Mouse (Mus musculus) gastrocnemius, adult 2 months (tissue): ENCODE results near the gene Nkpd1. TPM values are rescaled to one million over a fixed set of nuclear protein-coding genes. Genes with fewer than 3 reads are reported as not detected.

ENCODE experiments used
- DNase-seq: peaks from one replicate; pipeline ENCODE4 v3.0.0; 2022
- H3K27ac ChIP-seq: fragments of 200-600 bp; 2 replicates; pipeline ENCODE4 v1.8.1; 2022; ENCODE audit warnings: mild to moderate bottlenecking
- H3K4me3 ChIP-seq: fragments of 200-600 bp; 2 replicates; pipeline ENCODE4 v1.8.1; 2022; ENCODE audit warnings: mild to moderate bottlenecking, moderate library complexity
- CTCF ChIP-seq: fragments of 200-600 bp; IDR thresholded peaks from 2 replicates; pipeline ENCODE4 v1.8.1; 2022; ENCODE audit warnings: antibody characterized with exemption, mild to moderate bottlenecking, moderate library complexity
- intact Hi-C: fragments of 180-260 bp; cut with DNase I; formaldehyde crosslinking; loops from one replicate; pipeline ENCODE4 v1.15.1; 2025
- total RNA-seq, 2 experiments: library from RNA; stranded (reverse); gene quantifications; 2 replicates each; pipeline ENCODE4 v1.2.3; 2021

Nkpd1 gene
- total RNA-seq, 2 experiments from 2014 or later, result not detected

GRCm38 (mm10) chr7:19494751-19495474, 22.7 kb upstream of the Nkpd1 start:
- DNase-seq, result no peak
- TF ChIP-seq CTCF, result no peak
- intact Hi-C loops, result no loop called here
- Histone ChIP-seq H3K4me3 (no peak overlapping the region), H3K27ac (peak overlapping the region; percentile 46; the same call in 1 of the 2 replicates)

- no peak for TF ChIP-seq CTCF
- H3K27ac ChIP-seq, result peak overlapping the region; percentile 46; the same call in 1 of the 2 replicates
- H3K4me3 ChIP-seq, result no peak overlapping the region
- peak; percentile 64 for DNase-seq
- intact Hi-C loops, result no loop called here
These were observed 22.0 kb upstream of the Nkpd1 start for GRCm38 (mm10) chr7:19495521-19496213.

- intact Hi-C loops, result no loop called here
- H3K27ac ChIP-seq, result no peak overlapping the region
- no peak for DNase-seq
- TF ChIP-seq CTCF, result no peak
- no peak overlapping the region for H3K4me3 ChIP-seq
These were observed 21.5 kb upstream of the Nkpd1 start for GRCm38 (mm10) chr7:19496214-19496555.

- no peak overlapping the region for H3K4me3 ChIP-seq
- intact Hi-C loops, result no loop called here
- TF ChIP-seq CTCF, result no peak
- no peak overlapping the region for H3K27ac ChIP-seq
- DNase-seq, result no peak
These were observed 19.3 kb upstream of the Nkpd1 start for GRCm38 (mm10) chr7:19498326-19498725.

- intact Hi-C loops, result loop anchor here (5.0 to 10.0 kb wide), 2 partner anchors 72 to 96 kb away; partner anchors contain the start of genes Ckm and Klc3
These were observed 16.9 kb upstream of the Nkpd1 start for GRCm38 (mm10) chr7:19500420-19501363.

GRCm38 (mm10) chr7:19501658-19502057, 16.0 kb upstream of the Nkpd1 start:
- no peak for TF ChIP-seq CTCF
- intact Hi-C loops, result loop anchor here (5.0 to 10.0 kb wide), 2 partner anchors 71 to 97 kb away; partner anchors contain the start of genes Ckm and Klc3
- H3K4me3 ChIP-seq, result no peak overlapping the region
- peak; percentile 7 for DNase-seq
- no peak overlapping the region; the same call in 1 of the 2 replicates for H3K27ac ChIP-seq

More at GRCm38 (mm10) chr7:19500420-19501363, 16.9 kb upstream of the Nkpd1 start:
- Histone ChIP-seq H3K4me3 (no peak overlapping the region), H3K27ac (no peak overlapping the region)
- no peak for TF ChIP-seq CTCF
- peak; percentile 12 for DNase-seq

- intact Hi-C loops, result loop anchor here (1.0 to 10.0 kb wide), 4 partner anchors 69 to 116 kb away; partner anchors contain the start of genes Ckm and Klc3
- no peak overlapping the region for H3K4me3 ChIP-seq
- H3K27ac ChIP-seq, result no peak overlapping the region
- peak; percentile 58 for DNase-seq
- peak; percentile 94 for TF ChIP-seq CTCF
These were observed 14.1 kb upstream of the Nkpd1 start for GRCm38 (mm10) chr7:19503481-19504068.

- intact Hi-C loops, result loop anchor here (2.0 to 10.0 kb wide), 3 partner anchors 20 to 102 kb away; partner anchors contain the start of genes Ckm, Exoc3l2 and Klc3
- no peak overlapping the region for H3K27ac ChIP-seq
- DNase-seq, result no peak
- TF ChIP-seq CTCF, result no peak
- no peak overlapping the region for H3K4me3 ChIP-seq
These were observed 11.3 kb upstream of the Nkpd1 start for GRCm38 (mm10) chr7:19506326-19506725.

- TF ChIP-seq CTCF, result no peak
- peak overlapping the region; percentile 35 for H3K27ac ChIP-seq
- intact Hi-C loops, result loop anchor here (2.0 to 10.0 kb wide), 3 partner anchors 20 to 102 kb away; partner anchors contain the start of genes Ckm, Exoc3l2 and Klc3
- DNase-seq, result peak; percentile 49
- H3K4me3 ChIP-seq, result peak overlapping the region; percentile 80
These were observed 10.5 kb upstream of the Nkpd1 start for GRCm38 (mm10) chr7:19506969-19507611.

- H3K27ac ChIP-seq, result peak overlapping the region; percentile 90
- TF ChIP-seq CTCF, result no peak
- peak overlapping the region; percentile 80 for H3K4me3 ChIP-seq
- DNase-seq, result no peak
- intact Hi-C loops, result loop anchor here (2.0 to 10.0 kb wide), 3 partner anchors 19 to 103 kb away; partner anchors contain the start of genes Ckm, Exoc3l2 and Klc3
These were observed 10.0 kb upstream of the Nkpd1 start for GRCm38 (mm10) chr7:19507612-19507981.
